Mouse (Mus musculus) bone marrow macrophage, adult 2 months (primary cell): Measurements from ENCODE around the gene Ripor3.

ENCODE experiments used
- CTCF ChIP-seq: IDR thresholded peaks from 2 replicates; pipeline ENCODE4 v1.5.1; 2012; ENCODE audit warnings: low read depth, mild to moderate bottlenecking, low read length, moderate library complexity
- POLR2A ChIP-seq: IDR thresholded peaks from 2 replicates; pipeline ENCODE4 v1.6.1; 2012; ENCODE audit warnings: mild to moderate bottlenecking, low read depth, low read length, borderline replicate concordance

GRCm38 (mm10) chr2:167933397-167933796 is 77.0 kb downstream of the Ripor3 start:
- TF ChIP-seq CTCF (no peak), POLR2A (no peak)
